Mouse (Mus musculus): ENCODE data around the gene Fyn. TPM values are rescaled to one million over a fixed set of nuclear protein-coding genes. Genes with fewer than 3 reads are reported as not detected.

The Fyn gene
- total and polyA plus RNA-seq, 2 experiments from 2014 or later: 10.8 to 24.1 TPM

- Histone ChIP-seq H3K4me1 (ENCODE audit: control insufficient read depth, insufficient read depth) (peaks cover 39% of the 10 kb centered on the region), H3K27ac (ENCODE audit: low read depth) (no peak overlapping the region), H3K9me3 (replicated peaks; ENCODE audit: control insufficient read depth, low read length) (no peaks in the 10 kb centered on the region), H3K4me2 (ENCODE audit: low read depth, low read length) (no peak overlapping the region), H3K36me3 (replicated peaks; ENCODE audit: control insufficient read depth, insufficient read depth, low read length) (no peaks in the 10 kb centered on the region), H3K27me3 (ENCODE audit: control insufficient read depth, insufficient read depth, low read length) (no peaks in the 10 kb centered on the region), H3K4me3 (ENCODE audit: low read depth, low read length) (no peak overlapping the region), H3K9ac (replicated peaks; ENCODE audit: low read depth, low read length) (no peak overlapping the region)
- ATAC-seq (ENCODE audit: insufficient read depth, low read depth): no peak; the same call in 1 of the 2 replicates
- no peak for TF ChIP-seq EP300 (IDR thresholded peaks at IDR 0.05; ENCODE audit: low read depth)
- no peak for TF ChIP-seq CTCF (IDR thresholded peaks at IDR 0.05; ENCODE audit: low read depth)
- DNase-seq (ENCODE audit: low spot score): no peak
- WGBS: 61% methylated on average over 8 of the region's 8 CpGs
Observed at GRCm38 (mm10) chr10:39378025-39378603, 9.5 kb downstream of the Fyn start.

- ATAC-seq (ENCODE audit: insufficient read depth, low read depth) (no peak), DNase-seq (ENCODE audit: low spot score) (no peak)
- H3K4me1 ChIP-seq (ENCODE audit: control insufficient read depth, insufficient read depth): peaks cover 39% of the 10 kb centered on the region
- no peak overlapping the region for H3K4me2 ChIP-seq (ENCODE audit: low read depth, low read length)
- TF ChIP-seq CTCF (IDR thresholded peaks at IDR 0.05; ENCODE audit: low read depth) (no peak), EP300 (IDR thresholded peaks at IDR 0.05; ENCODE audit: low read depth) (no peak)
- H3K36me3 ChIP-seq (replicated peaks; ENCODE audit: control insufficient read depth, insufficient read depth, low read length): no peaks in the 10 kb centered on the region
- no peak overlapping the region for H3K9ac ChIP-seq (replicated peaks; ENCODE audit: low read depth, low read length)
- H3K27me3 ChIP-seq (ENCODE audit: control insufficient read depth, insufficient read depth, low read length): no peaks in the 10 kb centered on the region
- no peaks in the 10 kb centered on the region for H3K9me3 ChIP-seq (replicated peaks; ENCODE audit: control insufficient read depth, low read length)
- 84% methylated on average over 8 of the region's 10 CpGs for WGBS
- H3K4me3 ChIP-seq (ENCODE audit: low read depth, low read length): no peak overlapping the region
- no peak overlapping the region for H3K27ac ChIP-seq (ENCODE audit: low read depth)
Observed at GRCm38 (mm10) chr10:39379287-39379686, 10.6 kb downstream of the Fyn start.

DNA sequence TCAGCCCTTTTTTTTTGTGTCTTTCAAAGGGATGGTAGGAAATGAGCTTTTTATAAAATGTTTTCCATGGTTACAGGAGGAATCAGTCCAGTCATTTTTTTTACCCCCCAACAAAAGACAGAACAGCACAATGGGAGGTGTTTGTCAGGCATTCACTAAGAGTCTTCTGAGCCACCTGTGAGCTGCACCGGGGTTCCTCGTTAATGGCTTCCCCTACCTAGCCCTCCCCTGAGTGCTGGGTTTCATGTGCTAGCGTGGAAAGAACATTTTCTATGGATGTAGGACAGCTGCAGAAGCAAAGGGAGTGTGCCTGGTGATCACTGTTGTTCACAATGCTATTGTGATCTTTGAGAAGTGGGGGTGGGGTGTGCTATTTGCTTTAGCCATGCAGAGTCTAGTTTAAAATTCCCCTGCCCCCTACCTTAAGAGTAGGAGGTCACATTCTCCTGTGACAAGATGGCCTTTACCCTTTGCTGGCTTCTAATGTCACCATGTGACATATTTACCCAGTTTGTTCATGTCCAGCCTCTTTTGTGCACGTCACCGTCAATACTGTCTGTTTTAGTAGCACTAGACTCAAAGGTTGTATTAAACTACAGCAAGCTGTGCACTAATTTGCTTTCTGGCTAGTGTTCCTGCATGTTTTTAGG is 11.2 kb downstream of the Fyn start:
- 81% methylated on average over 5 of the region's 5 CpGs for WGBS
- Histone ChIP-seq H3K4me3 (ENCODE audit: low read depth, low read length) (no peak overlapping the region), H3K4me1 (ENCODE audit: control insufficient read depth, insufficient read depth) (peaks cover 37% of the 10 kb centered on the region), H3K36me3 (replicated peaks; ENCODE audit: control insufficient read depth, insufficient read depth, low read length) (no peaks in the 10 kb centered on the region), H3K9me3 (replicated peaks; ENCODE audit: control insufficient read depth, low read length) (no peaks in the 10 kb centered on the region), H3K4me2 (ENCODE audit: low read depth, low read length) (no peak overlapping the region), H3K27ac (ENCODE audit: low read depth) (no peak overlapping the region), H3K9ac (replicated peaks; ENCODE audit: low read depth, low read length) (no peak overlapping the region), H3K27me3 (ENCODE audit: control insufficient read depth, insufficient read depth, low read length) (no peaks in the 10 kb centered on the region)
- TF ChIP-seq CTCF (IDR thresholded peaks at IDR 0.05; ENCODE audit: low read depth) (no peak), EP300 (IDR thresholded peaks at IDR 0.05; ENCODE audit: low read depth) (no peak)
- no peak for DNase-seq (ENCODE audit: low spot score)
- ATAC-seq (ENCODE audit: insufficient read depth, low read depth): no peak

DNA sequence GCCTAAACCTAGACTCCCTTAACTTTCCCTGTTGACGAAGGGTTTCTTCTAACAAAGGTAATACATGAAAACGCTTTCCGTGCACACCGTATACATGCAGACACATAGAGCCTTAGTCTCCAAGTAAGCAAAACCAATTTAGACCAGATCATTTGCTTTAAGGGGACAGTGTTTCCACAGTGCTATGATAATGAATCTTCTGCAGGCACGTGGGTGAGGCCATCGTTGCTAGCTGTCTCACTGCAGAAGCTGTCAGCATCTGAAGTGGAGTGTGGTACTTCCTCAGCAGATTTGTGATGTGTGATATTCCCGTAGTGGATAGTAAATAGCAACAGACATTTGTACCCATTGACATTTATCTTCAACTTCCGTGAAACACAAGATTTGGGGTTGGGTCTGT is 16.6 kb downstream of the Fyn start:
- TF ChIP-seq CTCF (IDR thresholded peaks at IDR 0.05; ENCODE audit: low read depth) (no peak), EP300 (IDR thresholded peaks at IDR 0.05; ENCODE audit: low read depth) (no peak)
- H3K4me3 ChIP-seq (ENCODE audit: low read depth, low read length): no peak overlapping the region
- H3K4me2 ChIP-seq (ENCODE audit: low read depth, low read length): no peak overlapping the region
- no peaks in the 10 kb centered on the region for H3K9me3 ChIP-seq (replicated peaks; ENCODE audit: control insufficient read depth, low read length)
- H3K9ac ChIP-seq (replicated peaks; ENCODE audit: low read depth, low read length): no peak overlapping the region
- no peak overlapping the region for H3K27ac ChIP-seq (ENCODE audit: low read depth)
- ATAC-seq (ENCODE audit: insufficient read depth, low read depth) (no peak), DNase-seq (ENCODE audit: low spot score) (no peak)
- peaks cover 38% of the 10 kb centered on the region for H3K4me1 ChIP-seq (ENCODE audit: control insufficient read depth, insufficient read depth)
- 57% methylated on average over 8 of the region's 8 CpGs for WGBS
- no peaks in the 10 kb centered on the region for H3K36me3 ChIP-seq (replicated peaks; ENCODE audit: control insufficient read depth, insufficient read depth, low read length)
- H3K27me3 ChIP-seq (ENCODE audit: control insufficient read depth, insufficient read depth, low read length): no peaks in the 10 kb centered on the region

DNA sequence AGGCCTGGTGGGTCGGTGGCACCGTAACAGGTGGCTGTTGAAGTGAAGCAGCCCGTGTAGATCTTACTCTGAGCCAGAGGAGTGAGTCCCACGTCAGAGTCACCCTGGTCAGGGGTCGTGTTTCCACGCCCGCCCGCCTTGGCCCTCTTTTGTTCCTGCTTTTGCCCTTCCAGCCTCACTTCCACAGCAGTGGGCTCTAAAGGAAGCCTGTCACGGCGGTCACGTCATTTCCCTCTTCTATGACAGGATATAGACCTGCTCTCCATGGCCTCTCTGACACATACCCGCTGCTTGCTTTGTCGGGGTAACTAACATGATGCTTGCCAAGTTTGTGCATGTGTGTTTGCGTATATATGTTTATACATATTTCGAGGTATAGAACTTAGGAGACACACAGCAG is 17.5 kb downstream of the Fyn start:
- Histone ChIP-seq H3K9me3 (replicated peaks; ENCODE audit: control insufficient read depth, low read length) (0 out of 2 replicates have a peak, but pooled peaks cover 4% of the 10 kb centered on the region), H3K27me3 (ENCODE audit: control insufficient read depth, insufficient read depth, low read length) (no peaks in the 10 kb centered on the region), H3K4me1 (ENCODE audit: control insufficient read depth, insufficient read depth) (peaks cover 38% of the 10 kb centered on the region), H3K27ac (ENCODE audit: low read depth) (peak overlapping the region; percentile 66), H3K9ac (replicated peaks; ENCODE audit: low read depth, low read length) (no peak overlapping the region), H3K4me3 (ENCODE audit: low read depth, low read length) (no peak overlapping the region), H3K4me2 (ENCODE audit: low read depth, low read length) (no peak overlapping the region), H3K36me3 (replicated peaks; ENCODE audit: control insufficient read depth, insufficient read depth, low read length) (peaks cover 6% of the 10 kb centered on the region; the same call in 1 of the 2 replicates)
- 55% methylated on average over 15 of the region's 15 CpGs for WGBS
- TF ChIP-seq EP300 (IDR thresholded peaks at IDR 0.05; ENCODE audit: low read depth) (no peak), CTCF (IDR thresholded peaks at IDR 0.05; ENCODE audit: low read depth) (no peak)
- DNase-seq (ENCODE audit: low spot score) (no peak), ATAC-seq (ENCODE audit: insufficient read depth, low read depth) (0 out of 2 replicates have a peak, but pooled peaks have one; percentile 24)
